Mouse (Mus musculus) small intestine, adult 10 weeks (tissue): ENCODE results near the gene H6pd. TPM values are rescaled to one million over a fixed set of nuclear protein-coding genes. Genes with fewer than 3 reads are reported as not detected.

Source experiments
- polyA plus RNA-seq: library from polyadenylated mRNA; stranded (reverse); fragments of 350-450 nt; fragmentation: Illumina TruSeq; extraction: RNeasy Lipid Tissue Mini Kit (QIAGEN cat#74804); gene quantifications from one replicate; pipeline ENCODE4 v1.2.3, GENCODE M21; 2014; ENCODE audit warnings: low replicate concordance

Gene H6pd
- 3.1 TPM for polyA plus RNA-seq

DNA sequence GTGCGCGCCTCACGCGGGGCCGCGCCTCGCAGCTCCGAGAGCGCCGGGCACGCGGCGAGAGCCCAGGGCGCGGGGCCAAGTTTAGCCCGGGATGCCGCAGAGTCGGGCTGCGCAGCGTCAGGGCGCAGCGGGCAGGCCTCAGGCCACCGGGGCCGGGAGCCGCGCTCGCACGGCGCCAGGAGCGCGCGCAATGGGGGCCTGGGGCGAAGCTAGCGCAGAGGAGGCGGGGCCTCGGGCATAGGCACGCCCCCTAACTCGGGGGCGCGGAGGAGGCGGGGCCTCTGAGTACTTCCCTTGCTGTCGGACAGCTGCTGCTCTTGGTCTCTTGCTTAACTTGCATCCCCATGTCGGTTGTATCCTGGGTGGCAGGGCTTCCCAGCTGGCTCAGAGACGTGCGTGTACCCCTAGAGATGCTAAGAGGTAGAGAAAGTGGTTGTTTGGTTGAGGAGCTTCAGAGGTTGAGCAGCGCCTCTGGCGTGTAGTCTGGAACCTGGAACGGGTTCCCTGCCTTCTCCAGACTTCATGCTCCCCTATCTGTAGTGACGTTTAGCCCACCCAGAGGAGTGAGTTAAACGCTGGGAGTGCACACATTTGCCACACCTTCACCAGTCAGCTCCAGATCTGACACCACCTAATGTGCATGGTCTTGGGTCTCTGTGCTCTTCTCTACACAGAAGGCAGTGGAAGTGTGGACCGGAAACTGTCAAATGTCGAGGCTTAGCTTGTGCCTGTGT is at the start of gene H6pd:
H6pd (minus strand) TSS at position 171 of the 734 bp plus-strand sequence.

GRCm38 (mm10) chr4:149954893-149955439 is 53.9 kb downstream of the H6pd start, which contains the start of gene Spsb1:
Spsb1 (minus strand) TSS chr4:149955043.

Other genes with a start within 250 kb of the H6pd start
- 2.7 TPM for gene Slc25a33, start 234.7 kb downstream of the H6pd start, polyA plus RNA-seq
- gene Spsb1, start 54.0 kb downstream of the H6pd start, polyA plus RNA-seq: 5.2 TPM
- gene Gpr157, start 78.3 kb upstream of the H6pd start, polyA plus RNA-seq: 1.9 TPM
- gene Slc2a5, start 110.3 kb upstream of the H6pd start, polyA plus RNA-seq: 48.3 TPM
- 2.5 TPM for gene Slc2a7, start 139.9 kb upstream of the H6pd start, polyA plus RNA-seq
- gene Car6, start 192.3 kb upstream of the H6pd start, polyA plus RNA-seq: not detected
- gene Eno1, start 227.7 kb upstream of the H6pd start, polyA plus RNA-seq: 155 TPM